Mouse (Mus musculus) gonadal fat pad, adult 2 months (tissue): Measurements from ENCODE around the gene Kndc1. TPM values are rescaled to one million over a fixed set of nuclear protein-coding genes. Genes with fewer than 3 reads are reported as not detected.

Source experiments
- DNase-seq: peaks from one replicate; pipeline ENCODE4 v3.0.0-alpha.2; 2012; ENCODE audit warnings: low read depth
- polyA plus RNA-seq: library from polyadenylated mRNA; depleted of rRNA; stranded (reverse); fragments of >200 nt; gene quantifications from 2 replicates; pipeline ENCODE4 v1.2.3, GENCODE M21; 2012; rRNA removed

Kndc1 gene
- polyA plus RNA-seq, 1 experiment = 0.80 TPM

DNA sequence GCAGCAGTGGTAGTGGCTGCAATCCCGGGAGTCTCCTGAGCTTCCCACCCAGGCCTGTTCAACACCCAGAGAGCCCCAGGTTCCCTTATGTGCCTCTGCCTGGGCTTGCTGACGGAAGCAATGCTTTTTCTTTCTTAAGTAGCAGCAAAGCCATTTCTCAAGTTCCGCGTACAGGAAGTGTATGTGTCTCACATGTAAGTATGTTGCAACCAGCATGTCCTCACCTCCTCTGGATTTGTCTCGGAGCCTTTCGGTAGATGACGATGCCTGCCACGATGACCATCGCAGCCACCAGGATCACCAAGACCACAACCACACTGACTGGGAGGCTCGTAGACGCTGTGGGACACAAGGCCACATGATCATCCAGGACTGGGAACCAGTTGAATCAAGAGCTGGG is 90.0 kb downstream of the Kndc1 start:
- DNase-seq = no peak

DNA sequence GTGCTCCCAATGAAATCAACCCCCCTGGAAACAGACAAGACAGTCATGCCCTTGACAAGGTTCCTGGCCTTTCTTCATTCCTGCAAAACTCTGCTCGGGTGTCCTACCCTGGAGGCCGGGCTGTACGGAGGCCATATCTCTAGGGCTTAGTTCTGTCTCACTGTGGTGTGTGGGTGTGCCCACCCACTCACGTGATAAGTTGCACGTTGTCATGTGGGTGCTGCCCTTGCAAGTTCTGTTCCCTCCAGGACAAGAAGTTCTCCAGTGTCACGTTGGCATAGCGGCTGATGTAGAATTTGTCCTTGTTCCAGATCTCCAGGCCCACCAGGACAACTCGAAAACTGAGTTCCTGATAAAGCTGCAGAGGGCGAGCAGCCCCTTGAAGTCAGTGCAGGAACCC is 93.8 kb downstream of the Kndc1 start:
- DNase-seq = no peak

DNA sequence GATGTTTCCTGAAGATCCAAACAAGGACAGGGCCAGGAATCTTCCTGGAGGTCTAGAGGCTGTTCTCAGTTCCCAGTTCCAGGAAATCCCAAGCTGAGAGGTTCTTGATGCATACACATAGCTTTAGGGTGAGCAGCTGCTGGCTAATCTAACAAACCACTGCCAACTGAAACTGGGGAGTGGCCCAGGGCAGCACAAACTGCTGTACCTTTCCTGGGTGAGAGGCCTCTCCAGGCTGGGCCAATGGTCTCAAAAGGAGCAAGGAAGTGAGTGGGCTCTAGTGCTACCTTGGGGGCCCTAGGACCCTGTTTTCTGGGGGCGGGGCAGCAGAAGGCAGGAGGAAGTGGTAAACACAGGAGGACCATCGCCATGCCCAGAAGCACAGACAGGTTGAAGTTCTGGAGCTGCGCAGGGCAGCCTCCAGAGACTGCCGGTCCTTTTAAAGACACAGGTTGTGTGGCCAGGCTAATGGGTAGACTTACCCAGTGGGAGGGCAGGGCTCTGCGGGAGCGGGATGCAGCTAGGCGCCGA is 96.4 kb downstream of the Kndc1 start:
- DNase-seq = no peak

Other genes starting within 250 kb of the Kndc1 start
- gene Cfap46, start 210.9 kb upstream of the Kndc1 start, polyA plus RNA-seq = 1.6 and 2.4 TPM in 2 replicates
- gene Adgra1, start 60.5 kb upstream of the Kndc1 start, polyA plus RNA-seq = 0.30 and 0.49 TPM in 2 replicates
- gene Utf1, start 49.1 kb downstream of the Kndc1 start, polyA plus RNA-seq = 0.16 TPM in 1 of 2 replicates, not detected in the other
- gene 6430531B16Rik, start 84.1 kb downstream of the Kndc1 start, polyA plus RNA-seq = 1.5 and 2.0 TPM in 2 replicates
- gene Adam8, start 97.9 kb downstream of the Kndc1 start, polyA plus RNA-seq = 7.1 and 8.8 TPM in 2 replicates
- gene Zfp511, start 141.7 kb downstream of the Kndc1 start, polyA plus RNA-seq = 46.2 and 50.7 TPM in 2 replicates
- gene Tubgcp2, start 142.0 kb downstream of the Kndc1 start, polyA plus RNA-seq = 24.7 and 25.9 TPM in 2 replicates
- 0.09 TPM in 1 of 2 replicates, not detected in the other for gene Msx3, start 154.4 kb downstream of the Kndc1 start, polyA plus RNA-seq
- 0.19 and 1.5 TPM in 2 replicates for gene Caly, start 187.9 kb downstream of the Kndc1 start, polyA plus RNA-seq
- not detected in 2 replicates for gene Prap1, start 198.7 kb downstream of the Kndc1 start, polyA plus RNA-seq
- 33.3 and 37.9 TPM in 2 replicates for gene Fuom, start 207.7 kb downstream of the Kndc1 start, polyA plus RNA-seq
- gene Paox, start 221.1 kb downstream of the Kndc1 start, polyA plus RNA-seq = 16.0 and 18.0 TPM in 2 replicates
- 190 and 200 TPM in 2 replicates for gene Echs1, start 221.8 kb downstream of the Kndc1 start, polyA plus RNA-seq
- 28.9 and 56.7 TPM in 2 replicates for gene Mtg1, start 242.9 kb downstream of the Kndc1 start, polyA plus RNA-seq